Mouse (Mus musculus) midbrain, embryonic 13.5 days (tissue): ENCODE results near the gene Pcsk5. TPM values are rescaled to one million over a fixed set of nuclear protein-coding genes. Genes with fewer than 3 reads are reported as not detected.

ENCODE experiments used
- ATAC-seq: fragments of 200-750 bp; cut with Nextera tagmentation; 2 replicates; pipeline ENCODE4 v1.8.0; 2017; ENCODE audit warnings: mild to moderate bottlenecking, moderate TSS enrichment, moderate library complexity
- H3K27ac ChIP-seq: fragments of 300-500 bp; sonication (generic); 2 replicates; pipeline ENCODE4 v1.5.1; 2015; ENCODE audit warnings: inconsistent platforms, mild to moderate bottlenecking, moderate library complexity
- H3K27me3 ChIP-seq: fragments of 300-500 bp; sonication (generic); 2 replicates; pipeline ENCODE4 v1.6.1; 2015; ENCODE audit warnings: mild to moderate bottlenecking, inconsistent platforms
- H3K36me3 ChIP-seq: fragments of 300-500 bp; sonication (generic); 2 replicates; pipeline ENCODE4 v1.6.1; 2015; ENCODE audit warnings: mild to moderate bottlenecking, inconsistent platforms
- H3K4me1 ChIP-seq: fragments of 300-500 bp; sonication (generic); replicated peaks from 2 replicates; pipeline ENCODE4 v1.6.1; 2015; ENCODE audit warnings: inconsistent platforms
- H3K4me2 ChIP-seq: fragments of 300-500 bp; sonication (generic); replicated peaks from 2 replicates; pipeline ENCODE4 v1.6.1; 2015; ENCODE audit warnings: moderate library complexity, mild to moderate bottlenecking, inconsistent platforms
- H3K4me3 ChIP-seq: fragments of 300-500 bp; sonication (generic); replicated peaks from 2 replicates; pipeline ENCODE4 v1.5.1; 2015; ENCODE audit warnings: mild to moderate bottlenecking, inconsistent platforms
- H3K9ac ChIP-seq: fragments of 300-500 bp; sonication (generic); replicated peaks from 2 replicates; pipeline ENCODE4 v1.6.1; 2015; ENCODE audit warnings: mild to moderate bottlenecking, inconsistent platforms
- H3K9me3 ChIP-seq: fragments of 300-500 bp; sonication (generic); 2 replicates; pipeline ENCODE4 v1.6.1; 2016; ENCODE audit warnings: mild to moderate bottlenecking, inconsistent platforms
- WGBS: fragments of 180-500 bp; shearing (Covaris S2); methylation state at CpG from one replicate; pipeline ENCODE4 v1.1.7; 2015; 5-methylcytosine and 5-hydroxymethylcytosine counted together
- polyA plus RNA-seq: library from polyadenylated mRNA; unstranded; fragments of >200 nt; fragmentation: Nextera tagmentation; extraction: Ambion mirVana; gene quantifications from 2 replicates; pipeline ENCODE4 v1.2.1, GENCODE M21; 2015

Gene Pcsk5
- polyA plus RNA-seq, 1 experiment from 2014 or later: 7.1 TPM

DNA sequence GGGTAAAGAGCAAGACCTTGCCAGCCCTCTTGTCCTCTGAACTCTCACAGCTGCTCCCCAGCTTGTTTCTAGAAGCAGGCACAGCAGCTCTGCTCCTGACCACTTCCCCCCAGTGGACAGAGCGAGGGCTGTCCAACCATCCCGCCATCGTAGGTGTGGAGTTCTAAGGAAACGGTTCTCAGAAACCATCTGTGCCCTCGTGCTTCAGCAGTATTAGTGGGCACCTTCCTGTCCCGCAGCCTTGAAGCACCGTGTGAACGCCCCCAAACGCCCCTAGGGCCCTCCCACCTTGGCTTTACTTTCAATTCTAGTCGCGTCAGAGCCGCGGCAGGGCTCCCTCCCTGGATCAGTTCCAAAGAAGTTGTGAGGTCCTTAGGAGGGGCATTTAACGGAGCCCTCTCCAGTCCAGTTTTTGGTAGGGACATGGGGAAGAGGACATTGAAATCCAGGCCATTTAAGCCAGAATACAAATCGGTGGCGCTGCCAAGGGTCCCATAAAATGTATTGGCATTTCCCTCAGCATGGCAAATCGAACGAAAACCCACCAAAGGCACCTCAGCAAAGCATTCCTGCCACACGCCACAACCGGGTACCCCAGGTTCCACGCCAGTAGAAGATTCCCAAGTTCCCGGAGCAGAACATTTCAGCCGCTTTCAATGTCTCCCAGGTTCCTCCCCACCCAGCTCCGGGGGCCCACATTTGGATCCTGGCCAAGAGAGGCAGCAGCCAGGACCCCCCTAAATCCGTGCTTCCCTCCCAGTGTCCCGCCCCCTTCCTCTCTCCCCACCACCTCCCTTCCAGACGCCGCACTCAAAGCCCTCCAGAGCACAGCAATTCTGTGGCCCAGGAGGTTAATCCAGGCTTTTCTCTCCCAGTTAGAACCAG, 1.5 kb downstream of the Pcsk5 start:
- Histone ChIP-seq H3K27me3 (peaks cover 36% of the 10 kb centered on the region), H3K27ac (no peak overlapping the region), H3K9me3 (no peaks in the 10 kb centered on the region), H3K9ac (peak overlapping the region; percentile 69), H3K4me3 (peak overlapping the region; percentile 59), H3K36me3 (no peaks in the 10 kb centered on the region), H3K4me1 (peaks cover 23% of the 10 kb centered on the region), H3K4me2 (peak overlapping the region; percentile 90)
- under 1% methylated on average over 28 of the region's 28 CpGs for whole genome bisulfite sequencing
- no peak for ATAC-seq

- H3K4me2 ChIP-seq: peak overlapping the region; percentile 90
- no peak overlapping the region for H3K9ac ChIP-seq
- H3K9me3 ChIP-seq: no peaks in the 10 kb centered on the region
- peaks cover 23% of the 10 kb centered on the region for H3K4me1 ChIP-seq
- no peak for ATAC-seq
- no peaks in the 10 kb centered on the region for H3K36me3 ChIP-seq
- peaks cover 33% of the 10 kb centered on the region for H3K27me3 ChIP-seq
- peak overlapping the region; percentile 59 for H3K4me3 ChIP-seq
- no peak overlapping the region for H3K27ac ChIP-seq
Observed at GRCm38 (mm10) chr19:17834894-17835293, 2.5 kb downstream of the Pcsk5 start.

- H3K4me2 ChIP-seq: no peak overlapping the region
- H3K4me1 ChIP-seq: peaks cover 14% of the 10 kb centered on the region
- ATAC-seq: no peak
- no peak overlapping the region for H3K4me3 ChIP-seq
- no peaks in the 10 kb centered on the region for H3K9me3 ChIP-seq
- H3K27me3 ChIP-seq: peaks cover 17% of the 10 kb centered on the region
- H3K36me3 ChIP-seq: no peaks in the 10 kb centered on the region
- no peak overlapping the region for H3K27ac ChIP-seq
- 94% methylated on average over 2 of the region's 2 CpGs for WGBS
- H3K9ac ChIP-seq: no peak overlapping the region
Observed at GRCm38 (mm10) chr19:17831376-17831775, 6.1 kb downstream of the Pcsk5 start.

DNA sequence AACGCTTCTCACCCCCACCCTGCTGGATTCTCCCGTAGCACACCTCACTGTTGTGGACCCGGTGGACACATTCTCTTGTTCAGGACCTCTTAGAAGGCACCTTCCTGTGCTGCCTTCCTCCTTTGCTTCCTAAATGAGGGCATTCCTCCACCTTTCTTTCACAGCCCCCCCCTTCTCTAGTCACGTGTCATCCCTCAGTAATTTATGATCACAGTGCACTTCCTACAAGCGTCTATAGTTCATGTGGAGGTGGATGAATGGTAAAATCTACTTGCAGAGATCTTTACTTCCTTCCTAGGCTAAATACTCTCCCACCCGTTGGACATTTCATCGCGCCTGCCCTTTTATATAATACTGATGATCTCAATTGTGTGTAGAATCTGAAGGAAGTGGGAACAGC, 9.0 kb downstream of the Pcsk5 start:
- no peak for ATAC-seq
- no peaks in the 10 kb centered on the region for H3K4me1 ChIP-seq
- H3K27ac ChIP-seq: no peak overlapping the region
- no peaks in the 10 kb centered on the region for H3K36me3 ChIP-seq
- 0 out of 2 replicates have a peak, but pooled peaks cover 3% of the 10 kb centered on the region for H3K27me3 ChIP-seq
- no peak overlapping the region for H3K4me3 ChIP-seq
- WGBS: 91% methylated on average over 8 of the region's 8 CpGs
- no peak overlapping the region for H3K9ac ChIP-seq
- no peak overlapping the region for H3K4me2 ChIP-seq
- no peaks in the 10 kb centered on the region for H3K9me3 ChIP-seq

DNA sequence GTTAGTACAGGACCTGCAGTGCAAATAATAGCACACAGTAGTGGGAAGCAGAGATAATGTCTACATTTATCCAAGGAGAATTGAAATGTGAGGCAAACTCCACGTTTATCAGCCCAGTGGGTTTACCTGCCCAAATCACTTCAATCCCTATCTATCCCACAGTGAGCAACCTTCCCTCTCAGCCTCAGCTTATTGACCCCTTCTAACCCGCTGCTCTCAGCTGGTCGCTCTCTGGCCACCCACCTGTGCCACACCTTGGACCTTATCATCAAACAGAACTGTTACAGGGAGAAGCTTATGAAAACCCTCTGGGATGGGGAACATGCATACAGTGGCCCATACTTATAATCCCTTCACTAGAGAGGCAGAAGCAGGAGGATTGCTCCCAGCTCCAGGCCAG, 10.7 kb downstream of the Pcsk5 start:
- H3K4me2 ChIP-seq: no peak overlapping the region
- no peak for ATAC-seq
- H3K9me3 ChIP-seq: no peaks in the 10 kb centered on the region
- no peak overlapping the region for H3K9ac ChIP-seq
- no peak overlapping the region for H3K27ac ChIP-seq
- H3K27me3 ChIP-seq: no peaks in the 10 kb centered on the region
- no peak overlapping the region for H3K4me3 ChIP-seq
- 68% methylated on average over 3 of the region's 3 CpGs for WGBS
- no peaks in the 10 kb centered on the region for H3K36me3 ChIP-seq
- H3K4me1 ChIP-seq: no peaks in the 10 kb centered on the region

DNA sequence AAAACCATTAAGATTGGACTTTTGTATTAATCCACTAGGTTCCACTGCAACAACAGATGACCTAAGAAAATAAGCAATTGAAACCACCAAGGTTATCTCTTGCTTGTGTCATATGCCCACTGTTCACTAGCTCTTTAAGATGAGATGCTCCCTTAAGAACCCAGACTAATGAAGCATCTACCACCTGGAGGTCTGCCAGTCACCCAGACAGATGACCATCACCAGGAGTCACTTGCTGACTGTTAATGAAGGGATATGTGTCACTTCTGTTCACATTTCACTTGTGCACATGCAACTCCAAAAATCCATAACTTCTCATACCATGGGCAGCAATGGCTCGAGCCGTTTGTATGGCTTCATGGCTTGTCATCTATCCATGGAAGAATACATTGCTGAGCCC, 17.4 kb downstream of the Pcsk5 start:
- H3K9me3 ChIP-seq: no peaks in the 10 kb centered on the region
- no peaks in the 10 kb centered on the region for H3K27me3 ChIP-seq
- no peak for ATAC-seq
- no peak overlapping the region for H3K9ac ChIP-seq
- no peaks in the 10 kb centered on the region for H3K4me1 ChIP-seq
- no peak overlapping the region for H3K27ac ChIP-seq
- no peaks in the 10 kb centered on the region for H3K36me3 ChIP-seq
- 93% methylated on average over 2 of the region's 2 CpGs for WGBS
- no peak overlapping the region for H3K4me3 ChIP-seq
- H3K4me2 ChIP-seq: no peak overlapping the region

DNA sequence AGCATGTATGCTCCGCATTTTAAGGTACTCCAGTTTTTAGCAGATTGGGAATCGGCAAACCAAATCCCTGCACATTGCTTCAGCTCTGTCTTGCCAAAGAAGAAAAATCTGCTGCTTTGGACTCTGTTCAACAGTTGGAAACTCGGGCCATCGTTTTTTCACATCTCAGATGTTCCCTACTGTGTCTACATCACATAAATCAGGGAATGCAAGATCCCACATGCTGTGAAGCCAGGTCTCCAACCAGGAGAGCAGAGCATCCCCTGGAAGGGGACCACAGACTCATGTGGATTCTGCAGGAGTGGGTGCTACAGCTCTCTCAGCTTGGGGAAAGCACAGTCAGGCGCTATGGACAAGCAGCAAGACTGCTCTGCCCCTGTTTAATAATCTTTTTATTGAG, 18.4 kb downstream of the Pcsk5 start:
- H3K4me1 ChIP-seq: no peaks in the 10 kb centered on the region
- no peak overlapping the region for H3K9ac ChIP-seq
- ATAC-seq: no peak
- no peaks in the 10 kb centered on the region for H3K27me3 ChIP-seq
- no peak overlapping the region for H3K4me3 ChIP-seq
- no peak overlapping the region for H3K27ac ChIP-seq
- H3K9me3 ChIP-seq: no peaks in the 10 kb centered on the region
- H3K36me3 ChIP-seq: no peaks in the 10 kb centered on the region
- 83% methylated on average over 5 of the region's 5 CpGs for WGBS
- no peak overlapping the region for H3K4me2 ChIP-seq

GRCm38 (mm10) chr19:17815062-17815461, 22.4 kb downstream of the Pcsk5 start:
- H3K9ac ChIP-seq: no peak overlapping the region
- H3K27ac ChIP-seq: no peak overlapping the region
- H3K9me3 ChIP-seq: no peaks in the 10 kb centered on the region
- WGBS: 88% methylated on average over 3 of the region's 3 CpGs
- H3K4me1 ChIP-seq: no peaks in the 10 kb centered on the region
- no peak for ATAC-seq
- H3K27me3 ChIP-seq: no peaks in the 10 kb centered on the region
- no peaks in the 10 kb centered on the region for H3K36me3 ChIP-seq
- no peak overlapping the region for H3K4me2 ChIP-seq
- no peak overlapping the region for H3K4me3 ChIP-seq

- H3K4me1 ChIP-seq: no peaks in the 10 kb centered on the region
- no peaks in the 10 kb centered on the region for H3K36me3 ChIP-seq
- no peak overlapping the region for H3K4me2 ChIP-seq
- H3K9ac ChIP-seq: no peak overlapping the region
- no peaks in the 10 kb centered on the region for H3K9me3 ChIP-seq
- no peak overlapping the region for H3K27ac ChIP-seq
- no peaks in the 10 kb centered on the region for H3K27me3 ChIP-seq
- 90% methylated on average over 5 of the region's 5 CpGs for WGBS
- no peak overlapping the region for H3K4me3 ChIP-seq
- ATAC-seq: no peak
Observed at GRCm38 (mm10) chr19:17813449-17813990, 23.9 kb downstream of the Pcsk5 start.

DNA sequence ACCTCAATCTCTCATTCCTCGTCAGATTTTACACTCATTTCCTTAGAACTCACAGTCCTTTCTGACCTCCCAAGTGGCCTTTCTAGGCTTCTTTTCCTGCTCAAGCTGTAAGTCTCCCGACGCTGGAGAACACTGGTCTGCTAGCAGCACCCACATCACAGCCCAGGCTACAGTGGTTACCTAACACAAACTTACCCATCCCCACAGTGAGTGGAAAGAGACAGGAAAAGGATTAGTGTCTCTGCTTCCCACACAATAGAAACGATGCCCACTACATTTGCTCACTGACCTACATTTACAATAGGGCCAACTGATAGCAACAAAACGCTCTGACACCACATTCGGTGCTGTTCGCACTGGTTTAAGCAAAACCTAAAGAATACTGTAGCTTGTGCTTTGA, 24.8 kb downstream of the Pcsk5 start:
- no peak for ATAC-seq
- no peak overlapping the region for H3K4me3 ChIP-seq
- no peaks in the 10 kb centered on the region for H3K36me3 ChIP-seq
- 69% methylated on average over 7 of the region's 7 CpGs for WGBS
- no peak overlapping the region for H3K4me2 ChIP-seq
- H3K9ac ChIP-seq: no peak overlapping the region
- H3K27me3 ChIP-seq: no peaks in the 10 kb centered on the region
- H3K9me3 ChIP-seq: no peaks in the 10 kb centered on the region
- H3K27ac ChIP-seq: no peak overlapping the region
- H3K4me1 ChIP-seq: no peaks in the 10 kb centered on the region

GRCm38 (mm10) chr19:17806626-17807025, 30.8 kb downstream of the Pcsk5 start:
- Histone ChIP-seq H3K4me2 (no peak overlapping the region), H3K27ac (no peak overlapping the region), H3K4me3 (no peak overlapping the region), H3K9me3 (no peaks in the 10 kb centered on the region), H3K4me1 (no peaks in the 10 kb centered on the region), H3K36me3 (no peaks in the 10 kb centered on the region), H3K27me3 (no peaks in the 10 kb centered on the region), H3K9ac (no peak overlapping the region)
- no peak for ATAC-seq
- WGBS: 92% methylated on average over 5 of the region's 5 CpGs

- 92% methylated on average over 1 of the region's 1 CpGs for WGBS
- no peak for ATAC-seq
- Histone ChIP-seq H3K27me3 (no peaks in the 10 kb centered on the region), H3K9me3 (no peaks in the 10 kb centered on the region), H3K36me3 (no peaks in the 10 kb centered on the region), H3K9ac (no peak overlapping the region), H3K4me1 (no peaks in the 10 kb centered on the region), H3K27ac (no peak overlapping the region), H3K4me3 (no peak overlapping the region), H3K4me2 (no peak overlapping the region)
Observed at GRCm38 (mm10) chr19:17800798-17801197, 36.6 kb downstream of the Pcsk5 start.
